Comparison of ENCODE assay signal across 8 mouse cellular contexts in genomic region chr4:97037693-97038348, GRCm38 (mm10).
DNase-seq lines count a peak whose midpoint lies in the region.

No protein-coding gene starts in this region.

- peak; percentile 8 for DNase-seq in ovary, postnatal 36 days (ENCODE audit: low spot score)
- no peak for DNase-seq in ovary, adult 18-20 months (ENCODE audit: low spot score)
- DNase-seq in cerebellum, postnatal 4 days (ENCODE audit: low spot score in 2 of 2): peak; percentile 28 to 66
- DNase-seq in gastrocnemius, postnatal 25 days: peak; percentile 25
- peak; percentile 45 to 64 for DNase-seq in layer of hippocampus, postnatal 36 days
- peak; percentile 32 for DNase-seq in midbrain, embryonic 10.5 days (ENCODE audit: low spot score)
- no peak for DNase-seq in spleen, postnatal 36 days (ENCODE audit: low spot score in 2 of 2)
- no peak for DNase-seq in thymus, postnatal 36 days

- no peaks in the 10 kb centered on the region for H3K27me3 ChIP-seq in midbrain, embryonic 10.5 days (ENCODE audit: low read depth, poor library complexity, severe bottlenecking)

- H3K4me1 ChIP-seq in midbrain, embryonic 10.5 days: no peaks in the 10 kb centered on the region

- 64% methylated on average over 2 of the region's 2 CpGs for WGBS in midbrain, embryonic 10.5 days

- H3K9me3 ChIP-seq in midbrain, embryonic 10.5 days (replicated peaks): no peaks in the 10 kb centered on the region

- no peak overlapping the region for H3K27ac ChIP-seq in midbrain, embryonic 10.5 days (replicated peaks)

- H3K36me3 ChIP-seq in midbrain, embryonic 10.5 days: no peaks in the 10 kb centered on the region

- H3K4me3 ChIP-seq in midbrain, embryonic 10.5 days: no peak overlapping the region

Comparison
In these comparisons a context has a peak if more than half of its experiments do, and no peak if none do; other contexts are left out.
1. DNase-seq: peak in ovary, postnatal 36 days (single experiment), cerebellum, postnatal 4 days (2 of 2), gastrocnemius, postnatal 25 days (single experiment), layer of hippocampus, postnatal 36 days (2 of 2) and midbrain, embryonic 10.5 days (single experiment); none in ovary, adult 18-20 months (single experiment), spleen, postnatal 36 days (0 of 2) and thymus, postnatal 36 days (0 of 2).